Mouse (Mus musculus): ENCODE measurements around the gene Coch.

DNA sequence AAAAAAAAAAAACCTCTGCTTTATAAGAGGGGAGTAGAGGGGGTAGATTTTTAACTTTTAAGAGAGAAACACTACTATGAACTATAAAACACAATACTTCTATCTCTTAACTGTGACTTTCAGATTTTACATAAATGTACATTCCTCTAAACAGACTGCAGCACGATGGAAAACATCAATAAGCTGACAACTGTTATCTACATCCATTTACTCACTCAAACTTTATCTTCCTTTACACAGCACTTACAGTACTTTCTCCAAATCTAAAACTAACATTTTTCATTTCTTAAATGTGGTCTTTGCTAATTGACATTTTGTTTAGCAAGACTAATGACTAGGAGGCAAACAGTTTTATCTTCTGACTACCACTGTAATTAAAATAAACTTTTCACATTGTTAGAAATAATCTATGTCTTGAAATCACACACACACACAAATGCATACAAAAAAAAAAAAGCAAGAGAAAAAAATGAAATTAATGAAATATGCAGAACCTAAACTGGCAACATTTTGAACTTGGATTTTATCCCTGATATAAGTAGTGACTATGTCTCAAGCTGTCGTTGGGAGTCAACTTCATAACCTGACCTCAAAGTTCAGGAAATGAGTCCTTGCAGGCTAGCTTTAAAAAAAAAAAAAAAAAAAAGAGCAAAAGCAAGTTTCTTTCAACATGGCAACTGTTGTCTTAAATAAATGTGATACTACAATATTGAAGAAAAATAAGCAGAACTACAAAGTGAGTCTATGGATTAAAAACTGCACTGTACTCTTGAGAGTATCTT lies 43.7 kb downstream of the Coch start:
- TF ChIP-seq CTCF (IDR thresholded peaks at IDR 0.05; ENCODE audit: extremely low read depth, insufficient read length, insufficient replicate concordance, low read depth, low read length) (no peak), POLR2A (IDR thresholded peaks at IDR 0.05; ENCODE audit: low read depth, low read length) (no peak)
